Mouse (Mus musculus): ENCODE results near the gene Foxo6.

GRCm38 (mm10) chr4:120246086-120246485, 41.1 kb downstream of the Foxo6 start:
- TF ChIP-seq POLR2A (IDR thresholded peaks at IDR 0.05; ENCODE audit: low read depth, low read length) (no peak), CTCF (IDR thresholded peaks at IDR 0.05; ENCODE audit: extremely low read depth, insufficient read depth, insufficient read length, insufficient replicate concordance) (no peak)

All from spleen, adult 2 months (tissue).